Mouse (Mus musculus): Measurements from ENCODE around the gene Lrrc4. TPM values are rescaled to one million over a fixed set of nuclear protein-coding genes. Genes with fewer than 3 reads are reported as not detected.

The Lrrc4 gene
- not detected in 2 replicates for total RNA-seq (2015)
- 0.07 TPM in 1 of 2 replicates, not detected in the other for total RNA-seq (2017)

DNA sequence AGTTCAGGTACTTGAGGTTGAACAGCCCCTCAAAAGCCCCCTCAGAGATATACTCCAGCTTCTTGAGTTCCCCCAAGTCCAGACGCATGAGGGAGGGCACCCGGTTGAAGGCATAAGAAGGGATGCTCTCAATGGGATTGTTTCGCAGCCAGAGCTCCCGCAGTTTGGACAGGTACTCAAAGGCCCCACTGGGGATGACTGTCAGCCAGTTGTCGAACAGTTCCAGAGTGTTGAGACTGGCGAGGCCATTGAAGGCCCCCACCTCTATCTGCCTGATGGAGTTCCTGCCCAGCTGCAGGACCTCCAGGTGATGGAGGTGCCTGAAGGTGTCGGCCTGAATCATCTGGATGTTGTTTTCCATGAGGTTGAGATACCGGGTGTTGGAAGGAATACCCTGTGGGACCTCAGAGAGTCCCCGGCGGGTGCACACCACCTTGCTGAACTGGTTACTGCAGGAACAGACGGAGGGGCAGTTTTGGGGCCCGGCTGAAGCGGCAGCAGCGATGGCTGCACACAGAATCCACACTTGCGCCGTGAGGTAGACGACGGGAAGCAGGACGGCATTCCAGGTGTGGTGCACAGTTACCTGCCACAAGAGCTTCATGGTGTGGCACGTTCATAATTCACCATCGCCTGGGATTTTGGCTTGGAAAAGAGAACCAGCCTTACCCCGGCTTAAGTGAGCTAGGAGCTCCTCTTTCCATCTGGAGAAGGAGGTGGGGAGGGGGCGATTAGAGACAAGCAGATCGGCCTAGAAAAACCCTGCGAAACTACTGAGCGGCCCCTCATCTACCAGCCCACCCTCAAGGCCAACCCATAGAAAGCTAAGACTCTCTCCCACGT is at the start of gene Lrrc4:
Lrrc4 (minus strand) TSS at position 737 of the 843 bp plus-strand sequence.
- ATAC-seq (ENCODE audit: poor library complexity, severe bottlenecking), result no peak

DNA sequence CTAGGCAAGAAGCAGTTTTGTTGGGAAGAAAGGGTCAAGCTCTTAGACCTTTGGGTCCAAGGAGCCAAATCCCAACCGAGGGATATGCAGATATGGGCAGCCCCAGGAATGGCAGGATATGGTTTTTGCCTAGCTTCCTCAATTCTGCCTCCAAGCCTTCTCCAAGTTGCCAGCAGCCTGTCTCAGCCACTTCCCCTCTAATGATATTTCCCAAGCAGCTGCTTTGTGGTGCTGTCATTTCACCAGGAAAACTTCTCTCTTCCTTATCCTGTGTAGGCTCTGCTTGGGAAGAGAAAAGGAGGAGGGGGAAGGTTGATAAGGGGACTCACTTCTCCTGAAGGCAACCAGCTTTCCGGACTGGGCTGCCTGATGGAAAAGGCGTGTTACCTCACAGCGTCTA is 49.4 kb upstream of the Lrrc4 start:
- ATAC-seq (ENCODE audit: poor library complexity, severe bottlenecking), result peak; percentile 51; the same call in 1 of the 2 replicates

DNA sequence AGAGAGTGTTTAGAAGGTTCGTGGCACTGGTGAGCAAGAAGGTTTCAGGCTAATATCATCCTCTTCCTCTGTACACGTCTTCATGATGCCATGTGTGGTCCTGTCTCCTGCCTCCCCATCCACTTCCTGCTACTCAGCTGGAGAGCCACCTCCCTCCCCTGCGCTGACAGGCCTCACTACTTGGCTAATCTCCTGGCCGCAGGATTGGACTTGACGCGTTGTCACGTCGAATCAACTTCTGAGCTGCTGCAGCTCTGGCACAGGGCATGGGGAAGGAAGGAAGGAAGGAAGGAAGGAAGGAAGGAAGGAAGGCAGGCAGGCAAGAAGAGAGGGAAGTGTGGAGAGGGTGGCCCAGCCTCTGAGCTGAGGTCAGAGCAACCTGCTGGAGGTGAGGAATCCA is 47.8 kb upstream of the Lrrc4 start:
- no peak for ATAC-seq (ENCODE audit: poor library complexity, severe bottlenecking)

DNA sequence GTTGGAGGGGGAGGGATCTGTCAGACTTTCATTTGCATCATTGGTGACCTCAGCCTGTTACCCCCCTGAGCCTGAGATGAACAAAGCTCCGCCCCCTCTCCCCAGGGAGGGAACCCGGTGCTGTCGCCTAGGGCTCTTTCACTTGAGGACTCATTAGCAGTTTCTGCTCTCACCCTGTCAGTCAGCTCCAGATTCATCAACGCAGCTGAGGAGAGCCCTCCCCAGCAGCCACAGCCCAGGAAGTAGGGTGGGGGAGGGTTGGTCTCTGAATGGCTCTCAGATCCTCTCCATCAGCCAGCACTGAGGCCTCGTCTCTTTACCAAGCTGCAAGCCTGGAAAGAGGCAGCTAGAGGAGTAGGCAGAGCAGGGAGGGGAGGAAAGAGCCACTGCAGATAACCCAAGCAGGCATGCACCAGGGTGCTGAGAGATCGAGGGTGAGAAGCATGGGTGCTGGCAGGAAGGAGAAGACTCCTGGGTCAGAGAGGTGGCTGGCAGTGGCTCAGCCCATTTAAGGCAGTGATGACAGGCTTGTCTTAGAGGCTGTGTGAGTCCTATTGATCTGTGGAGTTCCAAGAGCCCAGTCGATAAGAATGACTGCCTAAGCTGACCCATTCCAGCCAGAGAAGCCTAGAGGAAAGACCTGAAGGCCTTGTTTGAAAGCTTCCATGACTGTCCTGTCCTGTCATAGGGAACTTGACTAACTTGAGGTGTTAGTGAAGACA is 46.6 kb upstream of the Lrrc4 start:
- no peak for ATAC-seq (ENCODE audit: poor library complexity, severe bottlenecking)

DNA sequence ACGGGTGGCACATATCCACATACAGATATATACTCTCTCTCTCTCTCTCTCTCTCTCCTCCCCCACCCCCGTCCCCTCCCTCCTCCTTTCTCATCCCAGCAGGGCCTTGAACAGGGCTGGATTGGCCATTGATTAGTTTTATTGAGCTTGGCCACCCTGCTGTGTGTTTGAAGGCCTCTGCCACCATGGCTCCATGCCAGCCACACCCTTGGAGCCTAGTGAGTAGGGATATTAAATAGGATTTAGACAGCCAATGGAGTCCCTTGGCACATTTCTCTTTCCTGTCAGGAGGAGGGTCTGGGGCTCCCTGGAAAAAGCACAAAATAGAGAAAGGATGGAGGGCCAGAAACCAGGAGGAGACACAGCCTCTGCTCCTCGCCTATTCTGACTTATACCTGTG is 44.9 kb upstream of the Lrrc4 start:
- ATAC-seq (ENCODE audit: poor library complexity, severe bottlenecking), result no peak

DNA sequence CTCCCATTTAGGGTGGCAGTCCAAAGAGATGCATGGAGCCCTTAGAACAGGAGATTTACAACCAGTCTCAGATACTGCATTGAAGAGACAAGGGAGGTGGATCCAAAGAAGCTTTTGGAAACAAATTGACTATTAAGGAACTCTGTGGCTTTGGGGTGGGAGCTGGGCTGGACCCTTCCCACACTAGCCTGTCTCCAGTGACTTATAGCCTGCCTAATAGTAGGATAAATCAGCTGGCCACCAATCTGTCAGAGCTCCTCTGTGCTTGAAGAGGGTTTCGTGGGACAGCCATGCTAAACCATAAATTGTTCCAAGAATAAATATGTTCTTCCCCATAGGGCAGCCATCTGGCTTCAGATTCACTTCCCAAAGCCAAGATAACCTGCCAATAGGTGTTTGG is 43.8 kb upstream of the Lrrc4 start:
- no peak for ATAC-seq (ENCODE audit: poor library complexity, severe bottlenecking)

DNA sequence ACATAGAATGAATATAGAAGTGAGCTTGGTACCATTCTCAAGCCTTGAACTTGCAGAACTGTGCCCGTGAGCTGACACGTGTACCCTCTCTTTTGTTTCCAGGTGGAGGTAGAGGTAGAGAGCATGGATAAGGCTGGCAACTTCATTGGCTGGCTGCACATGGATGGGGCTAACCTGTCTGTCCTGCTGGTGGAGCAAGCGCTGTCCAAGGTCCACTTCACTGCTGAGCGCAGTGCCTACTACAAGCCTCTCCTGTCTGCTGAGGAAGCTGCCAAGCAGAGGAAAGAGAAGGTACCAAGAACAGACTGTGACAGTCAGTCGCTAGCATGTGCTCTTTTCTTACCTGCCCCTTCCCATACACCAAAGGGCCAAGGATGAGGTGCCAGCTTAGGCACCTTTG is 43.2 kb upstream of the Lrrc4 start:
- ATAC-seq (ENCODE audit: poor library complexity, severe bottlenecking), result no peak

DNA sequence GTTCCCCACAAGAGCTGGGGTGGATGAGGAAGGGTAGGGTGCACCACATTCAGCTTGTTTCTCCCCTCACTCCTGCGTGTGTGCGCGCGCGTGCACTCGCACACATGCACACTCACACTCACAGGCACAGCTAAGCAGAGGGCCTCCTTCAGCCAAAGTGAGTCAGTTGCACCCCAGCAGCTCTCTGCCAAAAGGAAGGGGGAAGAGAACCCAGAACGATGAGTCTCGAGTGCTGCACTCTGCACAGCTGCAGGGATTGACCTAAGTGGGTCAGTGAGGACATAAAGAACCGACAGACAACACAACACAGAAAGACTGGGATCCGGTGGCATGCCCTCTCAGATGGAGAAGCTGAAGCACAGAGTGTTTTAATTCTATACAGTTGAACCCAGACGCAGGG is 42.5 kb upstream of the Lrrc4 start:
- no peak for ATAC-seq (ENCODE audit: poor library complexity, severe bottlenecking)

DNA sequence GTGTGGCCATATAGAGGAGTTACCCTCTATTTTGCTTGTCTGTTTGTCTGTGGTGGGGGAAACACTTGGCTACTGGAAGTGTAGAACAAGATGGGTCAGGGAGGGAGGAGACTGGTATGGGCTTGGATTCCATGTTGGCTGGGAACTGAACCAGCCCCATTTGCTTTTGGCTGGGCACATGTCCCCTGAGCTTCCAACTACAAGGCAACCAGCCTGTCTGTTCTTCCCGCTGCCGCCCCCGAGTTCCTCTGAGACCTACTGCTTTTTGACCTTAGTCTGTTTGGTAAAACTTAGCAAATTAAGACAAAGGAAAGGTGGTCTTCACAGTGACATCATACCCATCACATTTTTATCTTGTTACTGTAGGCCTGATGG is 40.9 kb upstream of the Lrrc4 start:
- ATAC-seq (ENCODE audit: poor library complexity, severe bottlenecking), result no peak

DNA sequence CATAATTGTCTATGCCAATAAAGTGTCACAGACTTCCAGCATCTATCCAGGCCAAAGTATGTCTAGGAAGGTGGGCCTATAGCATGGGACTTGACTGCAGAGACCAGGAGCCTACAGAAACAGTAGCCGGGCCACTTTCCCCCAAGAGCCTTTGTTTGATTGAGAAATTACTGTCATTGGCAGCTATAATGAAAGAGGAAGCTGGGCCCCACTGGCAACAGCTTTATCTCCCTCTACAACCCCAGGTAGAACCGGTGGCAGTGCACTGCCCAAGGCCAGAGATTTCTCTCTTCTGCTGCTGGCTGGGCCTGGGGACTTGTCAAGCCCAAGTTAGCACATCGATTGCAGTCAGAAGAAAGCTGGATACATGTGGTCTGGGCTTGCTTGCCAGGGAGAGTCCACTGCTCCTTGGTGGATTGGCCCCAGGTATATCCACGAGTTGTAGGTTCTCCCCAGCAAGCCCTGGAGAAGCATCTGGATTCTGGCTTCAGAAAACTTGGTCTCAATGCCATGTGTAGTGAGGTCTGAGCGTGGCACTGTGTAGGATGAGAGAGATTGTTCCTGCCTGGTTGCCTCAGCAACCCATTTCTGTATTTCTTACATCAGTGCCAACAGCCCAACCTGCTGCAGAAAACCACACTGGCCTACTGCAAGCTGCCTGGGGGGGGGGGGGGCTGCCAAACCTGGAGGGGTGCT is 40.3 kb upstream of the Lrrc4 start:
- ATAC-seq (ENCODE audit: poor library complexity, severe bottlenecking), result peak; percentile 68

DNA sequence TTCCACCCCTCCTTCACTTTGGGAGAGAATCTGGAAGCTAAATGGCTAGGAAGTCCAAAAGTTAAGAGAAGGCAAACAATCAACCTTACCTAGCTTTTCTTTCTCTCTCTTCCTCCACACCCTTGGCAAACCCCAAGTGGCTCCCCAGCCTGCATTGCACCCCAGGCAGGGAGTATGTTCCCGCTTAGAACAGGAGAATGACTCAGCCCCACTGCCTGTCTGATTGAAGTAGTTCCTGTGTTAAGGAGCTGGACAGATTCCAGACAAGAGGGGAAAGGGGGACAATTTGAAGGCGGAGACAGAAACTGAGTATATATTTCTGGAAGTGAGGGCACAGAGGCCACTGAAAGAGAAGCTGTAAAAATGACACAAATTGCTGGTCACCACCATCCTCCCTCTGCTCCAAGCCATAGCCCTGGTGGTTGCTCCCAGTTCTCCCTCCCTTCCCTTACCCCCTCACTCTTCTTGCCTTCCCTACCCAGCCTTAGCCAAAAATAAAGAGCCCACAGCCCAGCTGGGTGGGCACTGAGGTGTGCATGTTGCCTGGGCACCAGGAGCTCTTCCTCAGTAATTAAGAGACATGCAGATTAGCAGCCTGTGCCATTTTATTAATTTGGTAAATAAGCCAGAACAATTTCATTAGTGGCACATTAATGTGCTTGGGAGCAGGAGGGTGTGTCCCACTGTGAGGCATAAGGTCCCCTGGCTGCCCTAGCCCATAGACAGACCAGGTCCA is 36.1 kb upstream of the Lrrc4 start:
- no peak for ATAC-seq (ENCODE audit: poor library complexity, severe bottlenecking)

DNA sequence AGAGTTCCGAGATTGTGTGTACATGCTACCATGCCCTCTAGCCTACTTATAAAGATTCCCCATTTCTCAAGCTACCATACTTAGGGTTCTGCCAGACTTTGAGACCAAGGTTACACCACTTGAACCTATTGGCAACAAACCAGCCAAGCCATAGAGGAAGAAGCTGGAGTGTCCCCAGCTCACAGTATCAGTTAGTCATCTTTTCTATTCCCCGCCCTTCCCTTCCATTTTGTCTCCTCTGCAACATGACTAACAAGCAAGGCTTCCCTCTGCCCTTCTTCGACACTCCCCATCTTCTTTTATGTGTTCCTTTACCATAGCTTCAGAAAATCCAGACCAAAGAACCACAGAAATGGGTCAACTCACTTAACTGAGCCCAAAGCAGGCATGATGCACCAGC is 34.7 kb upstream of the Lrrc4 start:
- no peak for ATAC-seq (ENCODE audit: poor library complexity, severe bottlenecking)

DNA sequence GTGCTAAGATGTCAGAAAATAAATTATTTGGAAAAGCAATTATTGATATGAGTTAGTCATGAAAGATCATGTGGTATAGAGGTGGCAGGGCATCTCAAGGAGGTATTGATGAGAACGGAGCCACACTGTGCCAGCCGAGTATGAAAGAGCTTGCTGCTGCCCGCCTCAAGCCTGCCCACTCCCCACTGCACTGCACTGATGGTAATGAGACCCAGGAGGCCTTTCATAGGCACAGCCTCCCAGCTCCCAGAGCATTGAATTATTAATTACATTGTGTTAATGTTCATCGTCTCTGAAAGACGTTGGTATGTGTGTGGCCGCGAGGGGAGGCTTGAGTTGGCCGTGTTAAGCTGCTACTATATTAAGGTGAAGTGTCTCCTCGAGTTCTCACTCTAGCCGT is 33.6 kb upstream of the Lrrc4 start:
- no peak for ATAC-seq (ENCODE audit: poor library complexity, severe bottlenecking)

DNA sequence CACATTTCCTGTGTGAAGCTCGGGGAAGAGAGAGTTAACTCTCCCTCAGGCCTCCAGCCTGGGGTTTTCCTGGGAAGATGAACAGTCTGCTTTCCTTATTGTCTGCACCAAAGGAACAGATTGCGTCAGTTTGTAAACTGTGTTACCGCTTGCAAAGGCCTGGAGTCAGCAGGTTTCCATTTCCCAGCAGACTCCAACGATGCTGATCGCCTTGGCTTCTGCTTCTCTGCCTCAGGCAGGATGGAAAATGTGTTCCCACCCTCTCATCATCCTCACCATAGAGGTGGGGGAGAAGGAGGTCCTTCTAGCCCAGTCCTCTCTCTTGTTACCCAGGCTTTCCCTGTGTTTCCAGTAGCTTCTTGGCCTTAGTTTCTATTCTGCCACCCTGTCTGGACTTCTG is 33.1 kb upstream of the Lrrc4 start:
- no peak for ATAC-seq (ENCODE audit: poor library complexity, severe bottlenecking)

DNA sequence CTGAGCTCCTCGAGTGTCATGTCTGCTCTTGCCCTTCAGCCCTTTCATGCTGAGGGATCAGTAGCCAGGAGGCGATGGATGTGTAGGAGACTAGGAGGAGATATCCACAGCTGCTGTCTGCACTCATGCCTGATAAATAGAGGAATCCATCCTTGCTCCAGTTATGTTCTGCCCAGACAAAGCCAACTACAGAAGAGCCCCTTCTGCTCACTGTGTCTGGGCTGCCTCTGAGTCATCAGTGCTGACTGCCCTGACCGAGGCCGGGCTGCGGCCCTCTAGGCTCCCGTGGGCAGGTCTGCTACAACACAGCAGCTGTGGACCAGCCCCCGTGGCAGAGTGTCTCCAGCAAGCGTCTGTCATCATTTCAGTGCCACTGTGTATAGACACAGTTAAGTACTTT is 30.8 kb upstream of the Lrrc4 start:
- no peak for ATAC-seq (ENCODE audit: poor library complexity, severe bottlenecking)

DNA sequence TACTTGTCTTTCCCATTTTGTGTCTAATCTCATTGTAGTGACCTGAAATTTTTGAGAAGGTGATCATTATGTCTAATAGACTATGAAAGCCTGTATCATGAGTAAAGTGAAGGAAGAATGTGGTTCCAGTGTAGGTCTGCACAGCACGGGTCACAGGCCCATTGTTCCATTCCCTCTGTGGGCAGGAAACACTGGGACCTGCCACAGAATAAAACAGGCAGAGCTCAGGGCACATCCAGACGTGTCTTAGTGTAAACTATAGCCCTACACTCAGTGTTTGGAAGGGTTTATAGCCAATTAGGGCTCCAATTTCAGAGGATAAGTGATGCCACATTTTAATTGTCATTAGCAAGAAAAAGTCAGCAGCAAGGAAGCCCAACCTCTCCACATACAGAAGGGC is 29.4 kb upstream of the Lrrc4 start:
- no peak for ATAC-seq (ENCODE audit: poor library complexity, severe bottlenecking)

DNA sequence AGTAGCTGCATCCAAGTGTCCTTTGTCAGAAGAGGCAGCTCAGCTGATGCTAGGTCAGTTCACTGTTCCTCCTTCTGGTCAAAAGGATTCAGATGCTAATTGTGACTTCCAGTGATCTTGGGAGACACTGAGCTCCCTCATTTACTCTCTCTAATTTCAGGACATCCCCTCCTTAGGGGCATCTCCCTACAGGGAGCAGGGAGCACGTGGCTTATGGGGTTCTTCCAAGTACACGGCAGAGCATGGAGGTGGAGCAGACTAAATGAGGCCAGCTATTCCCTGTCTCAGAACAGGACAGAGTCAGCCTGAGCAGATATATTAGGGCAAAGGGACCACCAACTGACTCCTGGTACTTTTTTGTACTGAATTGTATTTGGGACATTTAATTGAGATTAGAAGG is 28.9 kb upstream of the Lrrc4 start:
- ATAC-seq (ENCODE audit: poor library complexity, severe bottlenecking), result no peak

DNA sequence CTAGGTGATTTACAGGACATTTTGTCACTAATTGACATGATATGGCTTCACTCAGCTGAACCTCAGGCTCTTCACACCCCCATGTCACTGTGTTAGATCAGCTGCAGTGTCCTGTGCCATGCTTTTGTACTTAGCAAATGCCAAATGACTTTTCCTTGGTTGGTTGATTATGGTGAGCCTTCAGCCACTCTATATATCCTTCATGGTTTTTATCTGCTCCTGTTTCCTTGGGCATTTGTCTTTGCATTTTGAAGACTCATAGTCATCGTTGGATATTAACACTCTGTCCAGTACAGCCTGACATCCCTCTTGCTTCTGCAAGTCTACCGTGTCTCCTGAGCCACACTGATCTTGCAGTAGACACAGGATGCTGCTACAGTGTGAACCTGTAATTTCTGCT is 27.5 kb upstream of the Lrrc4 start:
- no peak for ATAC-seq (ENCODE audit: poor library complexity, severe bottlenecking)

DNA sequence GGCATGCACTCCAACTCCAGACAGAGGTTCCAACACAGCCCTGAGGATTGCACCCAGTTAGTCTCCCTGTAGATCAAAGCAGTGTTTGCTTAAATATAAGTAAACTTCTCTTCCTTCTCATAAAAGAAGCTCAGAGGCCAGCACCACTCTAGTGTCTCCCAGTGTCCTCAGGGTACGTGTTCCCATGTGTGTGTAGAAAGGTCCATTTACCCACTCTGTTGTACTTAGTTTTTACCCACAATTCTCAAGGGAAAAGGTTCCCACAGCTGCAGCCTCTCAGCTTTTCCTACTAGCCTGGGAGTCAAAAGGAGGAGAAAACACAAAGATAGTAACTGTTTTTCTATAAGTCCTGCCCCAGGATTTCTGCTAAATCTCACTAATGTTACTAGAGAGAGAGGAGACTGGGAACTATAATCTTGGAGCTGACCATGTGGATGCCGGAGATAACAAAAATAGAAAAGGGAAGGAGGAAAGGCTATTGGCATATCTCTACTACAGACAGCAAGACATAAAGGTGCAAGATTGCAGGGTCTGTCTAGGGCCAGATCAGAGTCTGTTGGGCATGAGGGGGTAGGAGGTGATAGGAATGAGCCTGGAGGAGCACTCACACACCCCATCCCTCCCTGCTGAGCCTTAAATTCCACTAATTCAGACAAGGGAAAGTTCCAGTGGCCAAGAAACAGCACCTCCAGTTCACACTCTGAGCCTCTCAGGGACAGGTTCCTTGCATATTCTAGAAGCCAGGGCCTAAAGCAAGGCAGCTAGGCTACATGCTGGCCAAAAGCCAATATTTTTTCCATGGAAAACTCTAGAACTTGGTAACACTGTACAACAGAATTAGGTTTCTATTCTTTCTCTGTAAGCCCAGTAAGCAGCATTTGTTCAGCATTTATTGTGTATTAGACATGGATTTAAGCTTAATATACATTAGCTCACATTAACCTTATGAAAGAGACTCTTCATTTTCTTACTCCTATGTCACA is 25.9 kb upstream of the Lrrc4 start:
- no peak for ATAC-seq (ENCODE audit: poor library complexity, severe bottlenecking)

DNA sequence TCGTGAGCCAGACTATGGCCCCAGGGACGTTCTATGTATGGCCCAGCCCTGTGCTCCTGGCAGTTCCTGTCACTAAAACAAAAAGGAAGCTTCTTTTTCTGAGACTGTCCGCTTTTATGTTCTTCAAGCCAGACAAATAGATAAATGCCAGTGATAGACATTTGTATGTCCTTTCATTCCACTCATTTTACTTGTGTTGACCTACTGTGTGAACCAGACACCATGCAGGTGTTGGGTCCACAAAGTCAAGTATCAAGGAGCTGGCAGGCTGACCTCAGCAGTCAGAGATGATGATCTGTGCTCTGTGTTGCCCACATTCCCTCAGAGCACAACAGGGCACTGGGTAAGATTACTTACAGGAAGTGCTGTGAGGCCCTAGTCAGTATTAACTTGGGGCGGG is 25.2 kb upstream of the Lrrc4 start:
- ATAC-seq (ENCODE audit: poor library complexity, severe bottlenecking), result no peak

All from megakaryocyte, adult 5-6 weeks (primary cell).